Mouse (Mus musculus) layer of hippocampus, postnatal 25 days (tissue): ENCODE data around the gene Abca8a. TPM values are rescaled to one million over a fixed set of nuclear protein-coding genes. Genes with fewer than 3 reads are reported as not detected.
"Not testable (repeated sequence)": the region's sequence is repeated elsewhere in the genome, so short reads cannot be mapped to it uniquely, and the experiment has no call there.

Experiments
- DNase-seq, 2 experiments: peaks; one replicate each; pipeline ENCODE4 v3.0.0; 2022; ENCODE audit warnings: mixed read lengths in 2 of 2, low spot score in 1 of 2; ENCODE audit errors: extremely low spot score in 1 of 2
- total RNA-seq, 2 experiments: library from RNA; stranded (reverse); gene quantifications; 2 replicates each; pipeline ENCODE4 v1.2.3; 2021

Abca8a gene
- total RNA-seq, 2 experiments from 2014 or later = 2.3 to 2.6 TPM

- no peak for DNase-seq
Measured at GRCm38 (mm10) chr11:109990256-109990655, 105.5 kb downstream of the Abca8a start.

- no peak for DNase-seq
Measured at GRCm38 (mm10) chr11:109988164-109988563, 107.6 kb downstream of the Abca8a start.

GRCm38 (mm10) chr11:109987460-109988072 lies 108.2 kb downstream of the Abca8a start:
- not testable (repeated sequence) for DNase-seq

- no peak for DNase-seq
Measured at GRCm38 (mm10) chr11:109981872-109982271, 113.9 kb downstream of the Abca8a start.

Other genes with a start within 250 kb of the Abca8a start
- gene Abca8b, start 100.1 kb downstream of the Abca8a start, total RNA-seq = 10 to 100 TPM in 1 of 2 experiments, 1 to 10 TPM in 1; 9.1 to 11.1 TPM
- gene Abca9, start 72.2 kb upstream of the Abca8a start, total RNA-seq = 1 to 10 TPM; 6.5 TPM
- 1 to 10 TPM; 1.6 to 2.1 TPM for gene Abca6, start 155.8 kb upstream of the Abca8a start, total RNA-seq
- 10 to 100 TPM; 33.4 to 39.9 TPM for gene Abca5, start 241.7 kb upstream of the Abca8a start, total RNA-seq